Mouse (Mus musculus) CH12.LX (cell line): ENCODE data around the gene Rps19bp1. TPM values are rescaled to one million over a fixed set of nuclear protein-coding genes. Genes with fewer than 3 reads are reported as not detected.

Experiments
- DNase-seq: peaks from one replicate; pipeline ENCODE4 v3.0.0-alpha.2; 2013; ENCODE audit errors: extremely low read depth
- H3K27ac ChIP-seq: 2 replicates; pipeline ENCODE4 v1.5.1; 2012; ENCODE audit warnings: low read depth, mild to moderate bottlenecking, control low read depth, moderate library complexity; ENCODE audit not compliant: insufficient read depth
- H3K27me3 ChIP-seq: replicated peaks from 2 replicates; pipeline ENCODE3; 2012; ENCODE audit warnings: inconsistent platforms
- H3K36me3 ChIP-seq, 2 experiments: replicated peaks in 1 of 2; 2 replicates each; pipeline versions ENCODE3 to v1.6.1; 2012; ENCODE audit warnings: inconsistent platforms in 1 of 2, low read length in 1 of 2, mild to moderate bottlenecking in 1 of 2, mixed read lengths in 1 of 2, moderate library complexity in 1 of 2; ENCODE audit not compliant: control insufficient read depth in 1 of 2, insufficient read depth in 1 of 2
- H3K4me1 ChIP-seq, 2 experiments: 2 replicates each; pipeline ENCODE4 v1.6.1; 2012; ENCODE audit warnings: inconsistent platforms in 1 of 2, moderate library complexity in 1 of 2; ENCODE audit not compliant: insufficient read depth in 2 of 2, control insufficient read depth in 1 of 2
- H3K4me2 ChIP-seq: 2 replicates; pipeline ENCODE4 v1.6.1; 2012; ENCODE audit warnings: low read depth, mild to moderate bottlenecking, control low read depth; ENCODE audit not compliant: poor library complexity, insufficient read depth, severe bottlenecking
- H3K4me3 ChIP-seq, 3 experiments: fragments of 150-350 bp in 1 of 3; sonication (generic) in 1 of 3; replicated peaks in 1 of 3; 2 replicates each; pipeline versions ENCODE3 to v1.5.1; 2011 to 2012; ENCODE audit warnings: low read depth in 2 of 3, low read length in 2 of 3, mild to moderate bottlenecking in 2 of 3, moderate library complexity in 2 of 3, control low read depth in 1 of 3, improper control_type of control experiment in 1 of 3, inconsistent platforms in 1 of 3, mixed read lengths in 1 of 3; ENCODE audit not compliant: poor library complexity in 1 of 3
- H3K79me2 ChIP-seq: replicated peaks from 2 replicates; pipeline ENCODE4 v1.6.1; 2012; ENCODE audit warnings: mild to moderate bottlenecking, moderate library complexity; ENCODE audit not compliant: control insufficient read depth, poor library complexity, insufficient read depth, severe bottlenecking; ENCODE audit errors: extremely low read depth
- H3K9ac ChIP-seq: 2 replicates; pipeline ENCODE4 v1.6.1; 2012; ENCODE audit warnings: low read depth, mild to moderate bottlenecking, control low read depth, moderate library complexity; ENCODE audit not compliant: insufficient read depth
- H3K9me3 ChIP-seq: replicated peaks from 2 replicates; pipeline ENCODE3; 2012; ENCODE audit warnings: low read length, inconsistent platforms, mixed read lengths
- BHLHE40 ChIP-seq: IDR thresholded peaks from 2 replicates; pipeline ENCODE4 v1.6.1; 2011; ENCODE audit warnings: mild to moderate bottlenecking, low read depth, low read length, improper control_type of control experiment
- CHD1 ChIP-seq: IDR thresholded peaks from 2 replicates; pipeline ENCODE4 v1.6.1; 2012; ENCODE audit warnings: low read depth, low read length, improper control_type of control experiment, inconsistent platforms
- CTCF ChIP-seq, 2 experiments: IDR thresholded peaks in 1 of 2; conservative IDR thresholded peaks in 1 of 2; 2 replicates each; pipeline ENCODE4 v1.5.1; 2011 to 2012; ENCODE audit warnings: low read depth in 2 of 2, low read length in 2 of 2, improper control_type of control experiment in 1 of 2, inconsistent platforms in 1 of 2, mild to moderate bottlenecking in 1 of 2, moderate library complexity in 1 of 2
- ETS1 ChIP-seq: conservative IDR thresholded peaks from 2 replicates; pipeline ENCODE4 v1.6.1; 2012; ENCODE audit warnings: low read depth, mild to moderate bottlenecking, inconsistent platforms, low read length, improper control_type of control experiment, moderate library complexity
- GABPA ChIP-seq: IDR thresholded peaks from 2 replicates; pipeline ENCODE4 v1.6.1; 2012; ENCODE audit warnings: low read depth, low read length, improper control_type of control experiment, inconsistent platforms; ENCODE audit not compliant: insufficient replicate concordance
- IRF4 ChIP-seq: IDR thresholded peaks from 2 replicates; pipeline ENCODE4 v1.6.1; 2014; ENCODE audit warnings: low read depth, mild to moderate bottlenecking, inconsistent platforms, low read length, improper control_type of control experiment
- JUND ChIP-seq: conservative IDR thresholded peaks from 2 replicates; pipeline ENCODE4 v1.6.1; 2011; ENCODE audit warnings: low read depth, low read length, improper control_type of control experiment
- KAT2A ChIP-seq: IDR thresholded peaks from 2 replicates; pipeline ENCODE4 v1.6.1; 2012; ENCODE audit warnings: low read length, improper control_type of control experiment, inconsistent platforms; ENCODE audit not compliant: insufficient replicate concordance
- MAFK ChIP-seq: IDR thresholded peaks from 2 replicates; pipeline ENCODE4 v1.6.1; 2011; ENCODE audit warnings: low read length, improper control_type of control experiment; ENCODE audit not compliant: insufficient replicate concordance
- MAZ ChIP-seq: IDR thresholded peaks from 2 replicates; pipeline ENCODE4 v1.6.1; 2012; ENCODE audit warnings: low read depth, mild to moderate bottlenecking, inconsistent platforms, low read length, improper control_type of control experiment, moderate library complexity
- MEF2A ChIP-seq: IDR thresholded peaks from 2 replicates; pipeline ENCODE4 v1.6.1; 2014; ENCODE audit warnings: low read depth, mild to moderate bottlenecking, inconsistent platforms, low read length, improper control_type of control experiment, borderline replicate concordance
- NELFE ChIP-seq: IDR thresholded peaks from 2 replicates; pipeline ENCODE4 v1.6.1; 2011; ENCODE audit warnings: low read depth, low read length, improper control_type of control experiment
- PAX5 ChIP-seq: IDR thresholded peaks from 2 replicates; pipeline ENCODE4 v1.6.1; 2012; ENCODE audit warnings: low read length, inconsistent platforms, mixed read lengths
- POLR2AphosphoS2 ChIP-seq: IDR thresholded peaks from 2 replicates; pipeline ENCODE4 v1.6.1; 2011; ENCODE audit warnings: low read depth, low read length, improper control_type of control experiment
- RAD21 ChIP-seq: IDR thresholded peaks from 2 replicates; pipeline ENCODE4 v1.6.1; 2011; ENCODE audit warnings: low read depth, mild to moderate bottlenecking, low read length, improper control_type of control experiment, moderate library complexity
- RCOR1 ChIP-seq: conservative IDR thresholded peaks from 2 replicates; pipeline ENCODE4 v1.6.1; 2012; ENCODE audit warnings: low read depth, mild to moderate bottlenecking, inconsistent platforms, low read length, improper control_type of control experiment
- SIN3A ChIP-seq: IDR thresholded peaks from 2 replicates; pipeline ENCODE4 v1.6.1; 2012; ENCODE audit warnings: low read length, improper control_type of control experiment, inconsistent platforms
- UBTF ChIP-seq: IDR thresholded peaks from 2 replicates; pipeline ENCODE4 v1.6.1; 2012; ENCODE audit warnings: low read depth, mild to moderate bottlenecking, inconsistent platforms, low read length, improper control_type of control experiment, moderate library complexity
- USF1 ChIP-seq: IDR thresholded peaks from 2 replicates; pipeline ENCODE4 v1.6.1; 2014; ENCODE audit warnings: low read depth, mild to moderate bottlenecking, inconsistent platforms, low read length, improper control_type of control experiment
- ZC3H11A ChIP-seq: IDR thresholded peaks from 2 replicates; pipeline ENCODE4 v1.6.1; 2012; ENCODE audit warnings: low read depth, mild to moderate bottlenecking, inconsistent platforms, low read length, improper control_type of control experiment
- ZKSCAN1 ChIP-seq: IDR thresholded peaks from 2 replicates; pipeline ENCODE4 v1.6.1; 2012; ENCODE audit warnings: low read depth, inconsistent platforms, low read length, improper control_type of control experiment, borderline replicate concordance
- ZMIZ1 ChIP-seq: IDR thresholded peaks from 2 replicates; pipeline ENCODE4 v1.6.1; 2012; ENCODE audit warnings: low read depth, mild to moderate bottlenecking, inconsistent platforms, low read length, improper control_type of control experiment
- ZNF384 ChIP-seq: IDR thresholded peaks from 2 replicates; pipeline ENCODE4 v1.6.1; 2012; ENCODE audit warnings: low read depth, low read length, improper control_type of control experiment, inconsistent platforms
- dilution Hi-C: fragments of 300-500 bp; cut with MboI; formaldehyde crosslinking; loops from 2 replicates; pipeline ENCODE4 v1.14.3; 2020; ENCODE audit warnings: low sequenced_read_pairs; ENCODE audit not compliant: extremely low pct_unique_long_range_greater_than_20kb, extremely low pct_ligation_motif_present
- in situ Hi-C: fragments of 300-500 bp; cut with MboI; formaldehyde crosslinking; loops from 3 replicates; pipeline ENCODE4 v1.14.3; 2019; ENCODE audit warnings: low sequenced_read_pairs, low pct_ligation_motif_present, low pct_unique_long_range_greater_than_20kb, mixed read lengths
- polyA plus RNA-seq: library from polyadenylated mRNA; unstranded; fragments of >175 nt; gene quantifications from 2 replicates; pipeline ENCODE4 v1.2.1, GENCODE M21; 2012; ENCODE audit warnings: low read depth; ENCODE audit not compliant: insufficient read length
- total RNA-seq, 2 experiments: library from RNA; depleted of rRNA; stranded (reverse); fragments of 300-350 nt in 1 of 2; fragments of >200 nt in 1 of 2; gene quantifications; 2 replicates each; pipeline ENCODE4 v1.2.3; 2012 to 2014

The Rps19bp1 gene
- total and polyA plus RNA-seq, 3 experiments, result 47.1 to 91.2 (median 63.3) TPM

- no peak for DNase-seq
- dilution Hi-C loops, result no loop called here
- peaks cover 2 to 13% of the 10 kb centered on the region in 2 experiments; a peak in 3 of 4 replicates for H3K4me1 ChIP-seq
- H3K9ac ChIP-seq, result no peak overlapping the region
- H3K79me2 ChIP-seq, result peaks cover 2% of the 10 kb centered on the region; the same call in 1 of the 2 replicates
- TF ChIP-seq RCOR1 (no peak), ZNF384 (no peak), MEF2A (no peak), RAD21 (no peak), ETS1 (no peak), JUND (no peak), PAX5 (no peak), CTCF (conservative IDR thresholded peaks at IDR 0.05 in 1 of 2, IDR thresholded peaks at IDR 0.05 in 1 of 2; ENCODE audit: low read depth in 2 of 2, low read length in 2 of 2) (no peak), KAT2A (no peak), SIN3A (no peak), MAFK (no peak), BHLHE40 (no peak), POLR2AphosphoS2 (no peak)
- H3K27me3 ChIP-seq, result no peaks in the 10 kb centered on the region
- H3K9me3 ChIP-seq, result no peaks in the 10 kb centered on the region
- no peak overlapping the region for H3K4me3 ChIP-seq
- in situ Hi-C loops, result loop anchor here (25.0 kb wide), 1 partner anchor 713 kb away; no protein-coding TSS in a partner anchor
- H3K4me2 ChIP-seq, result no peak overlapping the region
- peaks cover 63 to 80% of the 10 kb centered on the region in 2 experiments for H3K36me3 ChIP-seq
- no peak overlapping the region for H3K27ac ChIP-seq
Observed at GRCm38 (mm10) chr15:80249672-80250071, 14.4 kb downstream of the Rps19bp1 start.

GRCm38 (mm10) chr15:80248596-80248995 lies 15.5 kb downstream of the Rps19bp1 start:
- Histone ChIP-seq H3K4me1 (peaks cover under 1 to 9% of the 10 kb centered on the region in 2 experiments; a peak in 3 of 4 replicates), H3K27me3 (no peaks in the 10 kb centered on the region), H3K9ac (no peak overlapping the region), H3K4me3 (no peak overlapping the region), H3K79me2 (peaks cover 2% of the 10 kb centered on the region; the same call in 1 of the 2 replicates), H3K36me3 (peaks cover 72 to 88% of the 10 kb centered on the region in 2 experiments), H3K4me2 (no peak overlapping the region), H3K27ac (no peak overlapping the region), H3K9me3 (no peaks in the 10 kb centered on the region)
- dilution Hi-C loops, result no loop called here
- DNase-seq, result no peak
- no peak for TF ChIP-seq ZKSCAN1
- TF ChIP-seq NELFE, result no peak
- no peak for TF ChIP-seq MAZ
- no peak for TF ChIP-seq ETS1
- TF ChIP-seq USF1, result no peak
- no peak for TF ChIP-seq SIN3A
- TF ChIP-seq GABPA, result no peak
- TF ChIP-seq IRF4, result no peak
- TF ChIP-seq MAFK, result no peak
- TF ChIP-seq ZC3H11A, result no peak
- TF ChIP-seq CHD1, result no peak
- no peak for TF ChIP-seq PAX5
- no peak for TF ChIP-seq UBTF
- no peak for TF ChIP-seq KAT2A
- no peak for TF ChIP-seq ZMIZ1
- in situ Hi-C loops, result no loop called here
